Mouse (Mus musculus): ENCODE data around the gene Rapgef4. TPM values are rescaled to one million over a fixed set of nuclear protein-coding genes. Genes with fewer than 3 reads are reported as not detected.

The Rapgef4 gene
- total RNA-seq, 1 experiment from 2014 or later, result 3.0 TPM

DNA sequence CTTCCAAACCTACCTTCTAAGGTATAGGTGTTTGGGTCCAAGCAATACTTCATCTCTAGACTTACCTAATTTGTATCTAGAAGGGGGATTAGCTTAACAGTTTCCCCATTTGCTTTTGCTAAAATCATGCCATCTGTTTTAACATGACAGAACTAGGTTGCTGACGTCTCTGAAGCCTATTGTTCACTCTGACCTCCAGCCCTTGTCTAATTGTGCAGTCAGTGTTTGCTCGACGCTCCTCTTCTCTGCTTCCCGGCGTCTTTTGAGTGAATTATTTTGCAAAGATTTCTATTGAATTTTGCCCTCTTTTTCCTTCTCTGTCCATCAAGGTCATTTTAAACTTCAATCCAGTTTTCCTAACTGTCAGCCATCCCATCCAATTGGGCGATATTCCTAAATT, 166.7 kb downstream of the Rapgef4 start:
- ATAC-seq (replicated peaks in 1 of 2; ENCODE audit: insufficient read depth in 1 of 2, low FRiP score in 2 of 2, low TSS enrichment in 1 of 2, low read depth in 1 of 2, poor library complexity in 2 of 2, severe bottlenecking in 2 of 2), result no peak

DNA sequence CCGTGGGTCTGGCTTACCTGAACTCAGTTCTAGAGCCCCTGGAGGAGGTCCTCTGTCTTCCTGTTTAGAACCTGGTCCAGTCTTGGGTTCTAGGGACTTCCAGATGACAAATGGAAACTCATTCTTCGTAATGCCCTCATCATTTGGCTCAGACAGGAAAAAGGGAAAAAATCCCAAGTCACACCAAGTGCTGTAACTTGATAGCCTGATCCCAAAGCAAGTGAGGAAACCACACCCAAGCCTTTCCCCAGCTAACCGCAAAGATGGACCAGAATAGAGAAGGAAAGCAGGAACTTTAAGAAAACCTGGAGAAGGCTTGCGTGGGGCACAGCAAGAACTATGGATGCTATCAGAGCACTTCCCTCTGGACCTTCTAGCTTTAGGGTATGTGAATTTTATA, 167.6 kb downstream of the Rapgef4 start:
- no peak for ATAC-seq (replicated peaks in 1 of 2; ENCODE audit: insufficient read depth in 1 of 2, low FRiP score in 2 of 2, low TSS enrichment in 1 of 2, low read depth in 1 of 2, poor library complexity in 2 of 2, severe bottlenecking in 2 of 2)

DNA sequence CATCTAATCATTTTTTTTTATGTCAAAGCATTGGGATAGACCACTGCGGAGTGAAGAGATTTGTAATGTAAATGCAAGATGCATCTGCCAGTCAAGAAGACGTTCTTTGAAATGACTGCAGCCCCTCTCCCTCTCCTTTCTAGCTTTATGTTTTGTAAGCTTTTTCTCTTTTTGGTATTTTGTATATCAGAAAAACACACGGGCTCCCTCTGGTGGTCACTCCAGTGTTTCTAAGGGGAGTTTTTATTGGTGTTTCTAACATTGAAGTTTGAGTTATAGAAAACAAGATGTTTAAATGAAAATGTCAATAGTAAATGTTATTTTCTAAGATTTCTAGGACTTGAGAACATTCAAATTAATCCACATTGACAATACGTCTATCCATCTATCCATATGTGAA, 168.0 kb downstream of the Rapgef4 start:
- ATAC-seq (replicated peaks in 1 of 2; ENCODE audit: insufficient read depth in 1 of 2, low FRiP score in 2 of 2, low TSS enrichment in 1 of 2, low read depth in 1 of 2, poor library complexity in 2 of 2, severe bottlenecking in 2 of 2), result no peak

DNA sequence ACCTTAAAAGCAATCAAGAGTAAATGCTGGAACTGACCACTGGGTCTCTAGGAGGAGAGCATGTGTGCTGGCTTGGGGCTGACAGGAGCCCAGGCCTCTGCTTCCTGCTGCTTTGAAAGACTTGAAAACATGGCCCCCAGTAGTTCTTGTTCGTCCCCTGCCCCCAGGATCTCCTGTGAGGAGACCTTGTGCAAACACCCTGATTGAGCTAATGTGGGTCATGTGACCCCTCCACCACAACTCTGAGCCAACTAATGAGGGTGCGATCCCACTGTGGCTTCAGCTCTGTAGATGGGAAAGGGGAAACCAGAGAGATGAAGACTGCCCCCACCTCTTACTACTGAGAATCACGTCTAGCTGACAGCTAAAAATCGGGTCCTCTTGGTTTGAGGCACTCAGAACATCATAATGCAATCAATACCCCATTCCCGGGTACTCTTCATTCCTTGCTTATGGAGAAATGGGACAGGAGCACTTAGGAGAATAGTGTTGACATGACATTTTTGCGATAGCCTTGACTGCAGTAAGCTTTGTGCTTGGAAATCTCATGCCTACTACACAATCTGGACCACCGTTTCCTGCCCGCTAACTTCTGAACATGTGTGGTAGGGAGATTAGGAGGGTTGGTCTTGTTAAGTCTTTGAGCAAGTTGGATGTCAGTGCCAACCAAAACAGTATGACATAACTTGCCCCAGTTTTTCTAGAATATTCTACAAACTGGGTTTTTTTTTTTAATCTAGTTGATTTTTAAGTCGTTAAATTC, 170.9 kb downstream of the Rapgef4 start:
- peak in 1 of 2 experiments; percentile 78; a peak in 3 of 4 replicates for ATAC-seq (replicated peaks in 1 of 2; ENCODE audit: insufficient read depth in 1 of 2, low FRiP score in 2 of 2, low TSS enrichment in 1 of 2, low read depth in 1 of 2, poor library complexity in 2 of 2, severe bottlenecking in 2 of 2)

DNA sequence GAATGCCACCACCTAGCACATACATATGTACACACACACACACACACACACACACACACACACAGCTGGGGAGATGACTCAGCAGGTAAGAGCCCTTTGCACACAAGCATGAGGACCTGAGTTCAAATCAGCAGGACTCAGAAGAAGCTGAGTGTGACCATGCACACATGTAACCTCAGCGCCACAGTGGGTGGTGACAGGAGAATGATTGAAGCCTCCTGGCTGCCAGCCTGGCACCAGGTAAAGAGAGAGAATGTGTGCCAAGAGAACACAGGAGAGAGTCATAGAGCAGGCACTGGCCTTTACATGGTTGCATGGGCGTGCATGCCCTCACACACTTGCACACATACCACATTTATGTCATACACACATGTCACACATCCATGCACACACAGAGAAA, 171.7 kb downstream of the Rapgef4 start:
- no peak for ATAC-seq (replicated peaks in 1 of 2; ENCODE audit: insufficient read depth in 1 of 2, low FRiP score in 2 of 2, low TSS enrichment in 1 of 2, low read depth in 1 of 2, poor library complexity in 2 of 2, severe bottlenecking in 2 of 2)

DNA sequence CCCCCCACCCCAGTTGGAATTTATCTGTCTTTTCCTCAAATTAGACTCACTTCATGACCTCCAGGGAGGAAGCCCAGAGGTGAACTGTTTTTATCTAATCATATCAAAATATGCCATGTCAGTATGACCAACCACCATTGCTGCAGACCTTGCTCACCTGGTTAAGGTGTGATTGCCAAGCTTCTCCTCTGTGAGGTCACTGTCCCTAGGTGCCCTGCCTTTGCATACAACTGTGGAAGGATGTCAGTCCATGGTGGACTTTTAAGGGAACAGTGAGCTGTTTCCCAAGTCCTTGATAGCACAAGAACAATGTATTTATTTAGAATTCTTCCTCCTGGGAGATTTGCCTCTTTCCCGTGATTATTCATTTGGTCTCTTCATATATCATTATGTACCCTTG, 172.8 kb downstream of the Rapgef4 start:
- no peak for ATAC-seq (replicated peaks in 1 of 2; ENCODE audit: insufficient read depth in 1 of 2, low FRiP score in 2 of 2, low TSS enrichment in 1 of 2, low read depth in 1 of 2, poor library complexity in 2 of 2, severe bottlenecking in 2 of 2)

DNA sequence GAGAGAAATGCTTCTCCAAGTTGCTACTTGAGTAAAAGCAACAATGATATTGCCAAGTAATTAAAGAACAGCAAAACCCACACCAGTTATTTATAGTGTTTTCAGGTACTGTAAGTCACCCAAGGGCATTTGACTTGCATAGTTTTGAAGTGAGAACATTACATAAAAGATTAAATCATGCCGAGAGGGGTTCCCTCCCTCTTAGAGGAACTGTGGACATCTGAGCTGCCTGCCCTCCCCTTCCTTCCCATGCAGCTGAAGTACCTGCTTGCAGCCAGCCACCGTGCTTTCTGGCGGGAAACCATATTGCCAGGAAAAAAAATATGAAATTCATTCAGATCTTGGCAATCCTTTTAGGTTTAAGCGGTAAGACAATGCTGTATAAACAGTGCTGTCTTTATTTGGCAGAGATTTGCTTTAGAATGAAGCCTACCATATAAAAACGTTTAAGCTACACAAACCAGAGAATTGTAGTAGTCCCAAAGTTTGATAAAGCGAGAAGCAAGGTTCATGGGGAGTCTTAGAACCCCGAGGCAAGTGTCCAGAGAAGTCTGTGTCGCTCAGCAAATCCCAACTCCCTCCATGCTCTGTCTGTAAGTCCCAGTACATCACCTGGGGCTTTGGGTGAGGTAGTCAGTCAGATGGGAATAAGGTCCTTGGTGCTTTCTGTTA, 174.2 kb downstream of the Rapgef4 start:
- peak; percentile 17 to 41; a peak in 1 of 4 replicates for ATAC-seq (replicated peaks in 1 of 2; ENCODE audit: insufficient read depth in 1 of 2, low FRiP score in 2 of 2, low TSS enrichment in 1 of 2, low read depth in 1 of 2, poor library complexity in 2 of 2, severe bottlenecking in 2 of 2)

DNA sequence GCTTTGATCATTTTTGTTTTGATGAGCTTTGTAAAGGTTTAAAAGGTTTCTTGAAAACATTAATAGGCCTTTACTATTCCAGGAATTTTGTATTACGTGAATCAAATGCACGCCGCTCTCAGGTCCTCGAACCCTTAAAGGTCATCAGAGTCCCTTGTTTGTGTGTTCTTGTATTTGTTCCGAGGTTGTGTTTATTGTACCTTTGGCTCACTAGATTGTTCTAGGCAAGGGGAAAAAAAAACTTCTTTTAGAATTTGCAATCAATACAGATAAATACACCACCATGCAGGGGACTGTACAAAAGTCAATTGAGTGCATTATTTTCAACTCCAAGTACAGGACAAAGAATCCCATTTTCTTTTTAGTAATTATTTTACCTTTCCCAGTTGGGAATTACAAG, 175.4 kb downstream of the Rapgef4 start:
- no peak for ATAC-seq (replicated peaks in 1 of 2; ENCODE audit: insufficient read depth in 1 of 2, low FRiP score in 2 of 2, low TSS enrichment in 1 of 2, low read depth in 1 of 2, poor library complexity in 2 of 2, severe bottlenecking in 2 of 2)

DNA sequence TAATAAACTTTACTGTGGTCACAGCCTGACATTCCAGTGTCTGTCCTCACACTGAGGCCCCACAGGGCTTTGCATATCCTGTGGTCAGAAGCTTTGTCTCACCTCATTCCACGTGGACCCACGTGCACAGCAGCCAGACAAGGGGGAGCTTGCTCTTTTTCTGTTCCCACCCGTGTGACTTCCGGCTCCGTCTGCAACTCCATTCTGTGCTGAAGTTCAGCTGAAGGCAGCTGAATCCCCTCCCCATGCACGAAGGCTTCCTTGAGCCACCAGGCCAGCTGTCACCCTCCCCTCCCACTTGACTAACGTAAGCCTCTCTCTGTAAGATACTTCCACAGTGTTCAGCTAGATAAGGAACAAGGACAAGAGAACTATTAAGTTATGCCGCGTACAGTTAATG, 176.5 kb downstream of the Rapgef4 start:
- ATAC-seq (replicated peaks in 1 of 2; ENCODE audit: insufficient read depth in 1 of 2, low FRiP score in 2 of 2, low TSS enrichment in 1 of 2, low read depth in 1 of 2, poor library complexity in 2 of 2, severe bottlenecking in 2 of 2), result peak; percentile 38 to 65; a peak in 3 of 4 replicates

DNA sequence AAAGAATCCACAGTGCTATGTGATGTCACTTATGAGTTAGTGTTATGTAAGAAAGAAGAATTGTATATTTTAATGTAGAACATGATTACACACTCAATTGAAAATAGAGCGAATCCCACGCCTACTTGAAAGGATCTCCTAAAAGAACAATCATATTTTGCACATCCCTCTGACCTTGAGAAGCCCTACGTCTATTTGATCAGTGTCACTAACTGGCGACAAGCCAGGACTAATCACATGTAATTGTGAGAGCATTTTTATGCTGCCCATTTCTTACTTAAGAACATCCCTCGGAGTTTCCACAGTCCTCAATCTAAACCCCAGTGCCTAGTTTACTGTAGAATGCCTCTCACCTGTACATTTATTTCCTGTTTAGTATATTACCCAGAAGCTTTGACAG, 177.0 kb downstream of the Rapgef4 start:
- ATAC-seq (replicated peaks in 1 of 2; ENCODE audit: insufficient read depth in 1 of 2, low FRiP score in 2 of 2, low TSS enrichment in 1 of 2, low read depth in 1 of 2, poor library complexity in 2 of 2, severe bottlenecking in 2 of 2), result no peak

DNA sequence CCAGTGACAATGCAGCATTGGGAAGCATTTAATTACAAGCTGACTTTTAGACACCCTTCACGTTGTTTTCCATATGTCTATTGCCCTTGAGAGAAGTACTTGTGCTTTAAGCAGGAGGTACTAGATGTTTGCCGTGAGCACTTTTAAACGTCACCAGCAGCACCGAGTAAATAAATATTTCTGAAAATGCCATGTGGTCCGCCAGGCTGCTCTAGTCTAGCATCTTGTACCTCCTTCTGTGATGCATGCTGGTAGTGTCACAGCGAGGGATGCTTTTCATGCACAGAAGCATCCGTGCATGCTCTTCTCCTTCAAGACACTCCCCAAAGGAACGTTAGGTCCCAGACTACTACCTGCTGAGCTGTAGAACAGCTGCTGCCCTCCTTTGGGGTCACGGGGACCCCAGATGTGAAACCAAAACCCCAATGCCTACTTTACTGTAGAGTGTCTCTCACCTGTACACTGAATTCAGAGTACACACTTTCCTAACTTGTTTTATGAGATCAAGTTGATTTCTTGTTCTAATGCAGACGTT, 177.7 kb downstream of the Rapgef4 start:
- no peak for ATAC-seq (replicated peaks in 1 of 2; ENCODE audit: insufficient read depth in 1 of 2, low FRiP score in 2 of 2, low TSS enrichment in 1 of 2, low read depth in 1 of 2, poor library complexity in 2 of 2, severe bottlenecking in 2 of 2)

DNA sequence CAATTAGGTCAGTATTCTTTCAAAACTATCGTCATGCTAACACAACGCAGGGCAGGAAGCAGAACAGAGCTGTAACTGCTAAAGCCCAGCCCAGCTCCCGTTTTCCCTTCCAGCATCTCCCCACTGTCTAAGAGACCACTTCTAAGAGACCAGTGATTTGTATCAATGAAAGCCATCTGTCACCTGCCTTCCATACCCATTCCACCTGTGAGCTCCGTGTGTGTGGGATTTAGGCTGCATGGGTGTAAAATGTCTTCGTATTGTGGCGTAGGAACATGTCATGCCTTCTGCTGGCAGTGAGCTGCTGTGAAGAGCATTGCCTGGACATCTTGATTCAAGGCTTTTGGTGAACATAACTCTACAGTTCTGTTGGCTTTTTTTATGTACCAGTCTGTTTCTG, 178.2 kb downstream of the Rapgef4 start:
- no peak for ATAC-seq (replicated peaks in 1 of 2; ENCODE audit: insufficient read depth in 1 of 2, low FRiP score in 2 of 2, low TSS enrichment in 1 of 2, low read depth in 1 of 2, poor library complexity in 2 of 2, severe bottlenecking in 2 of 2)

DNA sequence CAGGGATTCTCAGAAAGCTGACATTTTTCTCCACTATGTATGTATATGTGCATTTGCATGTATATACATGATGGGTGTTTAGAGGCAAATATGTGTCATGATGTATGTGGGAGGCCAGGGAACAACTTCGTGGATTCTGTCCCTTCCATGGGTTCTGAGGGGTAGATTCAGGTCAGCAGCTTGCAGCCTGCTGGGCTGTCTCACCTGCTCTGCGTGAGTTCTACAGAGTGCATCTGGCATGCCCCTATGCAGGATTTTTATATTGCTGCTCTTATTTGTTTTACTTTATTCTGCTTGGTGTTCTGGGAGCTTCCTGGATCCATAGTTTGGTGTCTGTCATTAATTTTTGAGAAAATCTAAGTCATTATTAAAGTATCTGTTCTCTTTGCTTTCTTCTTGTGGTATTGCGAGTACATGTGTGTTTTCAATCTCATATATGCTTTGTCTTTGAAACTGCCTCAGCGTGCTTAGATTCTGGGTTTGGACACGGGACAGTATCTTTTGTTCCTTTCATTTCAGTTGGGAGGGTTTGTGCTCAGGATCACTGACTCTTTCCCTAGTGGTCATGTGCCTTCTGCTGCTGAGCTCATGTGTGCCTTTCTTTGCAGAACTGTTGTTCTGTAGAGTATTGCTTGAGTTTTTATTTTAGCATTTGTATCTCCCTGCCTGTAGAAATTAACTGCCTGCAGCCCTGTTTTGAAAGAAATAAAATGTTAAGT, 184.3 kb downstream of the Rapgef4 start:
- no peak for ATAC-seq (replicated peaks in 1 of 2; ENCODE audit: insufficient read depth in 1 of 2, low FRiP score in 2 of 2, low TSS enrichment in 1 of 2, low read depth in 1 of 2, poor library complexity in 2 of 2, severe bottlenecking in 2 of 2)

DNA sequence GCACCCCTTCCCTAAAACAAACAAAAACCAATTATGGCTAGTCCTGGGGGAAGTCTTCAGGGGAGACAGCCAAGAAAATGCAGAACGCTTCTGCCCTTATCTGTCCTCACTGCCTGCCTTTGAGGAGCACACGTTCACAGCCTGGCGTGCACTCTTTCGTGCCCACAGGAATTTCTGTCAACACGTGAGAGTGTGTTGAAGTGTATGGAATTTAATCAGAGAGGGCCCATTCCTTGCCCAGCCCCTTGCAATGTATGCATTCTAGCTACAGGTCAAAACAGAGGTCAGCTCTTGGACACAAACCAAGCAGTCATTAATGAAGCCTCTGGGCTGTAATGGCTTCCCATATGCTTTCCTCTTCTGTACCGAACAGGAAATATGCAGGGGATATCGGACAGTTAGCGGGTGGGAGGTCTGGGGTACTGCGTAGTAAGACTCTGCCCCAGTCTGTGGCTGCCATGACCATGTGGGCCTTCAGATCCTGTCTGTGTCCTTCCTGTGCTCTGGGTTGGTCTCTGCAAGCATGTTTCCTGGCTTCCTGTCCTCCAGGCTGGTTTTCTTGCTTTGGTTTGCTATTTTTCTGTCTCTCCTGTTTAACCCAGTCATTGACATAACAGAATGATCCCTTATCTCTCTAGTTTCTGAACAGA, 188.5 kb downstream of the Rapgef4 start:
- no peak for ATAC-seq (replicated peaks in 1 of 2; ENCODE audit: insufficient read depth in 1 of 2, low FRiP score in 2 of 2, low TSS enrichment in 1 of 2, low read depth in 1 of 2, poor library complexity in 2 of 2, severe bottlenecking in 2 of 2)

DNA sequence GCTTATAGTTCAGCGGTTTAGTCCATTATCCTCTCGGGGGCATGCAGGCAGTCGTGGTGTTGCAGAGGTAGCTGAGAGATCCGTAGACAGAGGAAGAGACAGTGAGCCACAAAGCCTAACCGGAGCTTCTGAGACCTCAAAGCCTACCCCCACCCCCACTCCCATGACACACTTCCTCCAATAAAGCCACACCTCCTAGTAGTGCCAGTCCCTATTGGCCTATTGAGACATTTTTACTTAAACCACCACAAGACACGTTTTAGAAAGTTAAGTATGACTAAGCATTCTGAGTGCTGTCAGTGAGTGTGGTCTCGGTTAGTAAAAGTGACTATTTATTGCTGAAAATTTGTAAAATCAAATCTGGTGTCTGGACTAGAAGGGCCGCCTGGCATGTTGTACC, 189.5 kb downstream of the Rapgef4 start:
- ATAC-seq (replicated peaks in 1 of 2; ENCODE audit: insufficient read depth in 1 of 2, low FRiP score in 2 of 2, low TSS enrichment in 1 of 2, low read depth in 1 of 2, poor library complexity in 2 of 2, severe bottlenecking in 2 of 2), result peak; percentile 93 to 94

DNA sequence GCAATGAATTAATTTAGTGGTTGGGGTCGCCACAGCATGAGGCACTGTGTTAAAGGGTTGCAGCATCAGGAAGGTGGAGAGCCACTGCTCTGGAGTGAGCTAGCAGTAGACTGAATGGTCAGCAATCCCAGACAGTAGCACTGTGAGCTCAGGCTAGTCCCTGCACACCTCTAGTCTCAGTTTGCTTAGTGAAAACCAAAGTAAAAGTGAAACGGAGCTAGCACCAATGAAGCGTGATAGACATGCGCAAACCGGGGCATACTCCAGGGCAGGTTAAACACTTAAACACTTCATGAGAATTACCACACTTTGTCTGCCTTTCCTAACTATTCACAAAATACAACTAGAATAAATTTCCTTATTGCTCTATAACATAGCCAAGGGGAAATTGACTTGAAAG, 190.2 kb downstream of the Rapgef4 start:
- no peak for ATAC-seq (replicated peaks in 1 of 2; ENCODE audit: insufficient read depth in 1 of 2, low FRiP score in 2 of 2, low TSS enrichment in 1 of 2, low read depth in 1 of 2, poor library complexity in 2 of 2, severe bottlenecking in 2 of 2)

DNA sequence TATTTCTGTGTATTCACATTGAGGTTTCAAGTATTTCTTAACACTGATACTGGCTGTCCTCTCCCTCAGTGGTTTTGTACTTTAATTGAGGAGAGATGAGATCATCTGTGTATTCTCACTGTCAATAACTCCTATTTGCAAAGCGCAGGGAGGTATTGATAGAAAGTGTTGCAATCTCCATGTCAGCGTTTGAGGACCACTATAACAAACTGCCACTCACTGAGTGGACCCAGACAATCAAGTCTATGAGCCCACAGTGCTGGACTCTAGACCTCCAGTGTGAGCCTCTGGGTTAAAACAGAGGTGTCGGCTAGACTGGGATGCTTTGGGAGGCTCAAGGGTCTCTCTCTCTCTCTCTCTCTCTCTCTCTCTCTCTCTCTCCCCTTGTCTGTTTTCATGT, 192.0 kb downstream of the Rapgef4 start:
- no peak for ATAC-seq (replicated peaks in 1 of 2; ENCODE audit: insufficient read depth in 1 of 2, low FRiP score in 2 of 2, low TSS enrichment in 1 of 2, low read depth in 1 of 2, poor library complexity in 2 of 2, severe bottlenecking in 2 of 2)

DNA sequence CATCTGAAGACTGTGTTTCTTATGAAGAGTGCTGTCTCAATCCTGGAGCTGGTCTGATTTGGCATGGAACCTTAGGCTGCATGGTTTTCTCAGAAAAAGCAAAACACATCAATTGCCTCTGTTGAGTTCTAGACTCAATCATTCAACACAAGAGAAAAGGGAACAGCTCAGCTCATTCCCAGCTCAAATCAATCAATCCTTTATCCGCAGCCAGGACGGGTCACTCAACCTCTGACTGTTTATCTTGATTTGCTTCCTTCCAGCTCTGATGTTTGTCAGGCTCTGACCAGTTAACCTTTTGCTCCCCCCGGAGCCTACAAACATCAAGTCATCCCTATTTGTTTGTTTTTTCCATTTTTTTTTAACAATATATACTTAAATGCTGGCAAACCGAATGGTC, 192.8 kb downstream of the Rapgef4 start:
- no peak for ATAC-seq (replicated peaks in 1 of 2; ENCODE audit: insufficient read depth in 1 of 2, low FRiP score in 2 of 2, low TSS enrichment in 1 of 2, low read depth in 1 of 2, poor library complexity in 2 of 2, severe bottlenecking in 2 of 2)
